Mouse (Mus musculus) C3H10T1/2 (cell line): ENCODE data around the gene Ppp6r3. TPM values are rescaled to one million over a fixed set of nuclear protein-coding genes. Genes with fewer than 3 reads are reported as not detected.

Experiments
- polyA plus RNA-seq, 2 experiments: library from polyadenylated mRNA; unstranded; fragments of >200 nt; fragmentation: generic; extraction: Trizol; gene quantifications; one replicate each; pipeline ENCODE4 v1.2.1; 2012; ENCODE audit warnings: missing spikeins in 2 of 2

The Ppp6r3 gene
- 10 to 100 TPM in 1 of 2 experiments, 1 to 10 TPM in 1; 1.8 to 25.2 TPM for polyA plus RNA-seq

DNA sequence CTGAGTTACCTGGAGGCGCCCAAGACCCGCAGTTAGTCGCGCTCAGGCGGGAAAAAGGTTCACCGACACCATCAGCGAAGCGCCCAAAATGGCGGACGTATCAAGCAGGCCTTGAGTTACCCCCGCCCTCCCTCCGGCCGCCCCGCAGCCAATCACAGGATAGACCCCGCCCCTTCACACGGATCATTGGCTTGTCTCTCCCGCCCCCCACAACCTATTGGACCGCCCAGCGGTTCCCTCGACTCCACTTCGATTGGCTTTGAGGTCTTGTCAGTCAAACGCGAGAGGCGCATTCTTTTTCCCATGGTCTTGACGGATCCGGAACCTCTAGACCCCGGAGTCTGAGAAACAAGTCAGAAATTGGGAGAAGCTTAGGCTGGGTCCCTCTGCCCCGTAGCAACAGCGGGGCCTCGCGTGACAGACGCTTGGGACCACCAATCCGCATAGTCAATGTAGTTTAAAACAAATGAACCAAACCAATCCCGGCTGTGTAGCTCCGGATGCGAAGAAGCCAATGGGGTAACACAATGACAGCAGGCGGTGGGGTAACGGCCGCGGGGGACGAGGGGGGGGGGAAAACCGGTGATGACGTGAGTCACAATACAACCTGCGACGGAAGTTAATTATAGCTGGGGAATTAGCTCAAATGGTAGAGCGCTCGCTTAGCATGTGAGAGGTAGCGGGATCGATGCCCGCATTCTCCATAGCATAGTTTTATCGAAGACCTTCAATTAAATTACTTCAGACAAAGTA is at the start of gene Ppp6r3:
Gene Ppp6r3 (minus strand): TSS at position 118 of the 753 bp plus-strand sequence.

DNA sequence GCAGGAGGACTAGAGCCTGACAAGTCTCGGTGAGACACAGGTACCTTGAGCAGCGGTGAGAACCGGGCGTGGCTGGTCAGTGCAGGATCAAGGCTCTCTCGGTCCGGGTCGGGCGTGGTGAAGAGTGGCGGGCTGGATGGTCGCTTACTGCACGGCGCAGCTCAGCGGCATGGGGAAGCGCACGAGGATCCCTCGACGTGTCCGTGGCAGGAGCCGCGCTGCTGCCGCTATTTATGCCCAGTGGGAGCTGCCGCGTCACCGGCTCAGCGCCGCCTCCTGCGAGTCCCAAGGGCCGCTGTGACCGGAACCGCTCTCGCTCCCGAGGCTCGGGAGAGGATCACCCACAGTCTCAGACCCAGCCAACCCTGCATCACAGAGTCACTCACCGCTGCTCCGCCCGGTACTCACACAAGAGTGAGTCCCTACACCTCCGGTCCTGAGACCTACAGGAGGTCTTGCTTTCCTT is 161.2 kb downstream of the Ppp6r3 start, which contains the start of gene Gal:
Gene Gal (minus strand): TSS at position 277 of the 466 bp plus-strand sequence.

Other genes with a start within 250 kb of the Ppp6r3 start
- gene Tesmin, start 186.9 kb downstream of the Ppp6r3 start, polyA plus RNA-seq = under 1 TPM; 0.04 to 0.34 TPM
- not detected for gene Gal, start 161.2 kb downstream of the Ppp6r3 start, polyA plus RNA-seq
- 10 to 100 TPM in 1 of 2 experiments, 1 to 10 TPM in 1; 6.6 to 48.0 TPM for gene Lrp5, start 110.8 kb upstream of the Ppp6r3 start, polyA plus RNA-seq
- gene 1810055G02Rik, start 132.5 kb upstream of the Ppp6r3 start, polyA plus RNA-seq = 10 to 100 TPM; 27.5 to 68.4 TPM
- gene Kmt5b, start 191.7 kb upstream of the Ppp6r3 start, polyA plus RNA-seq = 1 to 10 TPM in 1 of 2 experiments, under 1 TPM in 1; 0.35 to 8.2 TPM